Mouse (Mus musculus) urinary bladder, adult 2 months (tissue): Measurements from ENCODE around the gene Mgst2. TPM values are rescaled to one million over a fixed set of nuclear protein-coding genes. Genes with fewer than 3 reads are reported as not detected.

Experiments
- polyA plus RNA-seq: library from polyadenylated mRNA; depleted of rRNA; stranded (reverse); fragments of >200 nt; gene quantifications from 2 replicates; pipeline ENCODE4 v1.2.3, GENCODE M21; 2012; rRNA removed

Gene Mgst2
- polyA plus RNA-seq, 1 experiment, result 16.9 TPM

Other genes starting within 250 kb of the Mgst2 start
- 21.1 and 22.9 TPM in 2 replicates for gene Naa15, start 245.2 kb upstream of the Mgst2 start, polyA plus RNA-seq
- 29.1 and 30.2 TPM in 2 replicates for gene Rab33b, start 176.4 kb upstream of the Mgst2 start, polyA plus RNA-seq
- 41.5 and 63.2 TPM in 2 replicates for gene Setd7, start 99.5 kb upstream of the Mgst2 start, polyA plus RNA-seq